Mouse (Mus musculus) v-Abl transformed pro-B cells (cell line): ENCODE data around the gene Rac2.

Source experiments
- in situ Hi-C, 2 experiments: fragments of 400-800 bp; cut with MboI; formaldehyde crosslinking; loops; one replicate each; pipeline ENCODE4 v1.15.1; 2025; ENCODE audit not compliant: unreplicated experiment in 2 of 2

The Rac2 gene

DNA sequence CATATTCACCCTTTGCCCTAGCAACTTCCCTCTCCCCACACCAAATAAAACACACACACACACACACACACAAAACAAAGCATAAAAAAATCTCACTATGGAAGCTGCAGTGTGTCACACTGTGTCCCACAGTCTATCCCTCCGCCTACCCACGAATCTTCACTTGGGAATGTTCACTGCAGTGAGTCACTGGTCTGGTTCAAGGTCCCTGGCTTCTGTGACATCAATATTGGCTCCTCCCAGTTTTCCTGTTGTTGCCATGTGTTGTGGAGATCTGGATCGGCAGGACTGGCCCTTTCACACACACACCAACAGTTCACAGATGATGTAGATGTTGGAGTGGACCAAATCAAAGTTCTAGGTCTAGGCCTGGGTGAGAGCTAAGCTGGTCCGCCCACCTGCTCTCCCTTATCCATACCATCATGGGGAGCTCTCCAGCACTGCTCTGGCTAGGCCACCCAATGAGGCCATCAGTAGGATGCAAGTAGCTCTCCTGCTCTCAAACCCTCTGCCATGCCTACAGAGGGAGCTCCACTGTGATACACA is 23.3 kb downstream of the Rac2 start:
- in situ Hi-C loops: no loop called here

DNA sequence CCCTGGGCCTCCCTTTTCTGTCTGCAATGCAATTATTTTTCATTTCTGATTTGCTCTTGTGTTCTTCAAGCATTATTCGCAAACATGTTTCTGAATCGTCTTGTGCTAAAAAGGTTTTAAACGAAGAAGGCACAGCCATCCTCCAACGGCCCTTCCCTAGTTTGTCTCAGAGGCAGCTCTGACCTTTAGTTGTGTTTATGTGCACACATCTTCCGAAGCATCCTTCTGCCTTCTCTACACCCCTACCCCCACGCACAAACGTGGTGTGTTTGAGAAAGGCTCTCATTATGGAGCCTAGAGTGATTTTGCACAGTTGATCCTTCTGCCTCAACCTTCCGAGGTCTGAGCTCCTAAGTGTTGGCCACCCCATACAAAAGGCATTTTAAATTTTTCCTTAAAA is 23.9 kb downstream of the Rac2 start:
- in situ Hi-C loops: no loop called here

DNA sequence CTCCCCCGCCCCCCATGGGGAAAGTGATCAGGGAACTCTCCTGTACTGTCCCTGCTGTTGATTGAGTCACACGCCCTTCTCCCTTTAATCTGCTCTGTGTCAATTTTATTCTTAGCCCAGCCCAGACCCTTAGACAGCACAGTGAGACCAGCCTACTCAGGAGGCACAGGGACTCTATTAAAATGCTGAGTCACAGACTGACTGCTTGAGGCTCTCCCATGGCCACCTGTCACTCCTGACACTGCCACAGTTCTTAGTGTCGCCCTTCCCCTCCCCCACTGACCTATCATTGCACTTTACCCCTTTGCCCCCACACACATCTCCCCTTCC is 24.3 kb downstream of the Rac2 start:
- in situ Hi-C loops: no loop called here

DNA sequence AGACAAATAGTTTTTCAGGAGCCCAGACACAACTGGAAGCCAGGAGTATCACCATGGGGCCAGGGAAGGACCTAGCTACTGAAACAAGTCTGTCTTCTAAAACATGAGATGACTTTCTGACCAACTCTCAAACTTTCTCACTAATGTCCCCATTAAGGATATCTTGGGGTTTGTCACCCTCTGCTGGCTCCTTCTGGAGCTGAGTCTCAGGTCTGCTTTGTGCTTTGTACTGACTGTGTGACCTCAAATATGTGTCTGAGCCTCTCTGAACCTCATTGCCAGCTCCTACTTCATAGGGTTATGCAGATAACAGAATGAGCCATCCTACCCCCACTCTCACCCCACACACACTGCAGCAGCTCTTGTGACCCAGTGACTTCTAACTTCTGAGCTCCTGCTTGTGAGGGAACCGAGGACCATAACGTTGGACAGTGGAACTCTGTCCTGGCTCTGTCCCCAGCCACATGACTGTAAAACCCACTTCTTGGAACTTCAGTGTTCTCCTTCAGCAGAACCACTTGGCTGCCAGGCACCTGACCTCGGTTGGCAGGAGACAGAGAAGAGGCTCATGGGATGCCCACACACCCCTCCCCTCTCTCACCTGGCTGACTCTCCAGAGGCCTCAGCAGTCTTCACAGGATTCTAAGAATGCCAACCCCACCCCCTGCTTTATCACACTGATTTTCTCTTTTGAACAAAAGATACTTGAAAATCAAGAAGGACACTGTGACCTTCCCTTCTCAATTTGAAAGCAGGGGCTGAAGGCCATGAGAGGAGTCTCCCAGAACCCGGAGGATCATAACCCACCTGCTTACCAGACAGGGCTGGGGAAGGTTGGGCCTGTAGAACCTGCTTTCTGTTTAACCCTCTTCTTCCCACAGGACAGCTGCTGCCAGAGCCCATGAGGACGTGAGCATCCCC is 24.9 kb downstream of the Rac2 start:
- in situ Hi-C loops: no loop called here

DNA sequence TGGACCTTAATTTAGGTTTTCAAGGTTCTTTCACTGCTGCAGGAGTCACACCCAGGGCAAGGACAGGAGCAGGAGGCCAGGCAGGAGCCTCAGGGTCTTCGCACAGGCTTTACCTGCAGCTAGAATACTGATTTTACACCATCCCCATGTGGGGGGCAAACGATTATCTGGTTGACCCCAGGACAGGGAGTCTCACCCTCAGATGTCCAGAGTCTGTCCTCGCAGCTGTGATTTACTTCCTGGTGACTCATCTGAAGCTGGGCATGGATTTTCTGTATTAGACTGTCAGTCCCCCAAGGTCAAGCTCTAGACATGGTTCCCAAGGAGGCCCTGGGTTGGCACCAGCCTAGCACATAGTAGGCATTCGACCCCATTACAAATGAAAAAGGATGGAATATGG is 26.5 kb downstream of the Rac2 start:
- in situ Hi-C loops: no loop called here

DNA sequence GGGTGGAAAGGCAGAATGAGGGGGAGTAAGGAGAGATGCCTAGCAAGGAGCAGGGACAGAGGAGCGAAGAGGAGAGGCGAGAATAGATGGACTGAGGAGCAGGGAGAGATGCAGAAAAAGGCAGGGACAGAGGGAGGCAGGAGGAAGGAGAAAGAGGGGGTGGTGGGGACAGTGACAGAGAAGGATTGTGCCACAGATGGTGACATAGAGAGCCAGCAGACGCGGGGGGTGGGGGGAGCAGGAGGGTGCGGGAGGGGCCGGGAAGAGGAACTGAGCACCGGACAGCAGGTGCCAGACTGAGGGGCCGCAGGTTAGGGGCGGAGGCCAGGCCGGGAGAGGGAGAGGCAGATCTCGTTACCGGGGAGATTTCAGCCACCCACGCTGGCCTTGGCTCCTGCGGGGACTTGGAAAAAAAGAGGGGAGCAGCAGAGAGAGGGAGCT is 28.0 kb downstream of the Rac2 start, which contains the start of gene Sstr3:
Gene Sstr3, minus strand, starts transcription at position 125 of the 441 bp plus-strand sequence.
- in situ Hi-C loops: no loop called here

DNA sequence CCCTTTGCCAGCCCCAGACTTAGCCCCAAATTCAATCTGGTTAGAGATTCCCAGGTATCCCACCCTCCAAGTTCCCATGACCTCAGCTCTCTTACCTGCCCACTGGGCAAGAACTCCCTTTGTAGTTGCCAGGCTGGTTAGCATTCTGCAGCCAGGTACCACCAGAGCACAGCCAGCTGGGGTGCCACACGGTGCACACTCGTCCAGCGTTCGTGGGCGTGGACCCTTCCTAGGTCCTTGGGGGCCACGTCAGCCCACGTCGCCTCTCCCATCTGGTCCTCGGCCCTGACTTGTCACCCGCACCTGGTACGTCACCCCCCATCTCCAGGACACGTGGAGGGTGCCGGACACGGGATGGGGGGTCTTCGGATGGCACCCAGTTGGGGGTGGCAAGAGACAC is 28.5 kb downstream of the Rac2 start:
- in situ Hi-C loops: no loop called here

DNA sequence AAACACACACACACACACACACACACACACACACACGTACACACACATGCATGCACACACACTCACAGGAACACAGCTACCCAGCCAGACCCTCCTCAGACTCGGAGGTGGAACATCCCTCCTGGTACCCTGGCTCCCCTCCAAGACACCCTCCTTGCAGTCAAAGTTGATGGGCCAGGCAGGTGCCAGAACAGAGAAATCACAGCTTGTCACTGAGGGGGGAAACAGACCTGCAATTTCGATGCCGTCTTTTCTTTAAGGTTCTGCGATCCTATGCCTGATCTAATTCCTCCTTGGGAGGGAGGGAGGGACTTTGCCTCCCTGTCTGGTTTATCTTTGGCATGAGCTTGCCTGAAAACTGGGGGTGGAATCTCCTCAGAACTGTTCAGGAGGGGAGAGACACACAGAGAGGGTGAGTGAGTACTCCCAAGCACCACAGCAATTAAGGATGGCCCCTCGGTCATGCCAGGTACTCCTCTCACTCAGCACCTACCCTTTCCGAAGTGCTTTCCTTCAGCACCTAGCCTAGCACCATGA is 29.7 kb downstream of the Rac2 start:
- in situ Hi-C loops: no loop called here

DNA sequence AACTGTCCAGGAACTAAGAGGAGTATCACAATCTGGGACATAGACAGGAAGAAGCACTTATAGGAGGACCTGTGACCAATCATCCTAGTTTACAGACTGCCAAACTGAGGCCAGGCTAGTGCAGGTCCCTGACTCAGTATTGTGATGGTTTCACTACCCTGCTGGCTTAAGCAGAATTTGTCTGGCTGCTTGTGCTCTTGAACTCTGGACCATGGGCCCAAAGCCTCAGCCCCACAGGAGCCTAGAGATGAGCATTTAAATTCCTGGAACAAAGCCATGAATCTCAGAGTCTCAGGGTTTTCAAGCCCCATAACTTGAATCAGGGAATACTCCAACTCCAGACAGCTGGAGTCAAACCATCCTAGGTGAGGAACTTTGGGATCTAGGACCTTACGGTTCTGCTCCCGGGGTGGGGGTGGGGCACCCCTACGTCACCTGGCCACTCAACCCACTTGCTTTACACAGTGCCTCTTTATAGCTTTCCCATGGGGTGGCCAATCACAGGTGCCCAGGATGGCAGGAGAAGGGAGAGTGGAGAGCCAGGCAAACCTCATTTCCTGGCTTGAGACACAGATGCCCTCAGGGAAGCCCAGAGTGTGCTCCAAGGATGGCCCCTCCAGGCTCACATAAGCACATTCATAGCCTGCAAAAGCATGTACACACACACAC is 30.4 kb downstream of the Rac2 start:
- in situ Hi-C loops: no loop called here

DNA sequence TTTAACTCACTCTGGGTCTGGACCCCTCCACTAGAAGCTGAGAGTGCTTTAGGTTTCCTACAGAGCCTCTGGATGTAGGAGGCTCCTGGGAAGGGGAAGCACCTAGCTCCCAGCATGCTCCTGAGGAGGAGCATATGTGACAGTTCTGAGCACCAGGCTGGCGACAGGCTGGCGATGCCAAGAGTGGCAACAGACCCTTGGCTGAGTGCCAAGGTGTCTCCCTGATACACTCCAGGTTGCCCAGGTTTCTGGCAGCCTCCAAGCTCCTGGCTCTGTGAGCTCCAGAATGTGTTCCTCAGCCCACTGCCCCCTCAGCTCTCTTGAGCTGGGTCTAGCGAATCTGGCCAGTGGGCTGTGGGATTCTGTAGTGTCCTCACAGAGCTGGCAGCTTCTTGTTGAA is 31.0 kb downstream of the Rac2 start:
- in situ Hi-C loops: no loop called here

DNA sequence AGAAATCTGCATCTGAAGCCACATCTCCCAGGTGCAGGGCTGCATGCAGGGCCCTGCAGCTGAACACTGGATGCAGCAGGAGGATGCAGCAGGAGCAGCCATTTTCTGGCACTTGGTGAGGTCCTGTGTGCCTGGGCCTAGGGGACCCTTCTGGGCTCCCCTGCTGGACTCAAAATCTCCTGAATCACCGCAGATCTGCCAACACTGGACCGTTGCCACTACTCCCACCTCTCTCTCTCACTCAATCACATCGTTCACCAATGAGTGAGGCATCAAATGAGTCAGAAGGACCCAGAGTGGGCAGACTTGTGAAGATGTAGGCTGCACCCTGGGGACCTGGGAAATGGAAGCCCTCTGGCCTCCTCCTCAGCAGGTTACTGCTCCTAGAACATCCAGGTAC is 31.5 kb downstream of the Rac2 start:
- in situ Hi-C loops: no loop called here

DNA sequence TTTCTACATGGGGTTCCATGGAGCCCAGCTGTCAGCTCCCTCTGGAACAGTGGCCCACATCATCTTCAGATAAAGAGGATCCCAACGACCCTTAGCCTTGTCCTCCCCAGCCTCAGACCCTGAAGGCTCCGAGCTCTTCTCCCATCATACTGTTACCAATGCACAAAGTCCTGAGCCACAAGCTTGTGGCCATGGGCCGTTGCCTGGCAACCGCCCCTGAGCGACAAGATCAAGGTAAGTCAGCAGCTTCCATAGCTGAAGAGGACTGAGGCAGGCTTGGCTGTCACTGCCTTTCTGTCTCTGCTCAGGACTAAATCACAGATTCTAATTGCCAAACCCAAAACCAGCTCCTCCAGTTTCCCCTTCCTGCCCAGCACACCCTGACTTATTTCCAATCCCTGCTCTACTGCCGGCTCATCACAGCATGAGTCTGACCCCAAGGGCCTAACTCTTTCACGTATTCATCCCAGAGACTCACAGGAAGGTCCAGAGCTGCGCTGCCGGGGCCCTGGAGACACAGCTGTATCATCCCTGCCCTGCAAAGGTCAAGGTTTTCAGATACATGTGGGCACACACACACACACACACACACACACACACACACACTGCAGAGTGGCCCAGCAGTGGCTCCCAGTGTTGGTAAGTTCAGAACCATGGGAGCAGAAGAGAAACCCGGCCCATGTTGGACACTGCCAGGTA is 36.7 kb downstream of the Rac2 start:
- in situ Hi-C loops: loop anchor here (5.0 to 10.0 kb wide), 5 partner anchors 41 to 561 kb away; partner anchors contain the start of gene Eif3d (in 1 of the 2)

DNA sequence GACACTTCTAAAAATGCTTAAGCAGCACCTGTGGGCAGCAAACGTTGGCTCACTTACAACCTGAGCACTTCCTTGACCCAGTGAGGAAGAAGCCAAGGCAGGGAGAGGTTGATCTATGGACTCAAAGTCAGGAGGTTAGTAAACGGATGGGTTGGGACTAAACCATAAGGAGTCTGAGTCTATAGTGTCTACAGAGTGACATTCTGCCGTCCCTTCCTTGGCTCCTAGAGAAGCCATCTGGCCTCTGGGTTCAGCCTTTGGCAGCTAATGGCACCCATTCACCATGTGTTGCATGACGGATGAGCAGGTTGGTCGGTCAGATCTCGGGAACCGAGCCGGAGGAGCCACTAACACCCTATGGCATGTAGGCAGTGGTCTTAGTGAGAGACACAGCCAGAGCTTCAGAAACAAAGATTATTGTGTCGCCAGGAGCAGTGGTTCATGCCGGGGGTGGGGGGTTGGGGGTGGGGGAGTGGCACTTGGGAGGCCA is 39.2 kb downstream of the Rac2 start:
- in situ Hi-C loops: loop anchor here (5.0 to 10.0 kb wide), 5 partner anchors 86 to 559 kb away; partner anchors contain the start of gene Eif3d (in 1 of the 2)

DNA sequence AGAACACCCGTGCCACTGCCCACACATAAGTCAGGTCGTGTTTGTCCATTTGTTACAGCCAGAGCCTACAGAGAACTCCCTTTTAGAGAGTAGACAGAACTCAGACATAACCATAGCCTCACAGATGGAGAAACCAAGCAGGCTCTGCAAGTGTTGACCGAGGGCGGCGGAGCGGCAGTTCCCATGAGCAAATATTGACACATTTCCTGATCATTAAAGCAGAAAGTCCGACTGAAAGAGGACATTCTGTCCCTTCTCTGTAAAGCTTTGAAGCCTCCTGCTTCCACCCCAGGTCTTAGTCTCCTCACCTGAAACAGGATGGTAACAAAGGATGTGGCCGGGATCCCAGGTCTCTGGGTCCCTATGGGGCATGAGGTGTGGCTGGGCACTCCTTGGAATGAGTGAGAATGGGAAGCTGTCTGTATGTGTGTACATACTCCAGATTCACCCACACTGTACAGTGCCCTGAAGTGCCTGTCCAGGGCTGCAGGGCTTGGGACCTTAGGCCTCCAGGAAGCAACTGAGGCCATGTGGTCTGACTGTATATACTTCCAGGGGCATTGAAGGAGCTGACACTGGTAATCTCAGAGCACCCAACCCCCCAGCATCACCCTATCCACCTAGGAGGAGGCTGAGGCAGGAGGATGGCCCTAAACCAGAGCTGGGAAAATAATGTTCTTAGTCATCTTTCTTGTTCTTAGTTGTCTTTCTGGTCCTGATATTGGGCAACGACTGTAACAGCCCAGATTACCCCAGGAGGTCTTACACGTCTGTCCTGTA is 39.8 kb downstream of the Rac2 start:
- in situ Hi-C loops: loop anchor here (5.0 to 10.0 kb wide), 5 partner anchors 85 to 558 kb away; partner anchors contain the start of gene Eif3d (in 1 of the 2)

DNA sequence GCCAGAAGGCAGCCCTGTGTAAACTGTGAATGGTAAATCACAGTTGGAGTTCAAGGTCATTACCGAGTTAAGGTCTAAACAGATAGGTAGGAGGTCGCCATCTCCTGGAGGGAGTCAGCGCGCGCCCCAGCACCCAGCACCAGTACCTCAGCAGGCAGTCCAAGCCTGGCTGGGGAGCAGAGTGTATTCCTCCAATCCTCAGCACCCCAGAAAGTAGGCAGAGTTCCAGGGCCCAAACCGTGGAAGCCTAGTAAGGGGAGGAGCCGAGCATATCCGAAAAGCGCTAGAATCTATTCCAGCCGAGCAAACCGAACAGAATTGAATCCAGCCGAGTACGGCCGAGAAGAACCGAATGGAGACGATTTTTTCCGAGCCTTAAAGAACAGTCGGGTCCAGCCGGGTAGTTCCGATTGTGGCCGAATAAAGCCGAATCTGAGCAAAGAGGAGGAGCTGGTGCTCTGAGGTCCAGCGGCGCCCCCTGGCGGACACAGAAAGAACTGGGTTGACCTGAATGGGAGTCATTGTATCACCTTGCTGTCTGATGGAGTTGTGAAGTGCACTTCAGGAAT is 40.6 kb downstream of the Rac2 start:
- in situ Hi-C loops: loop anchor here (5.0 to 10.0 kb wide), 5 partner anchors 85 to 557 kb away; partner anchors contain the start of gene Eif3d (in 1 of the 2)

DNA sequence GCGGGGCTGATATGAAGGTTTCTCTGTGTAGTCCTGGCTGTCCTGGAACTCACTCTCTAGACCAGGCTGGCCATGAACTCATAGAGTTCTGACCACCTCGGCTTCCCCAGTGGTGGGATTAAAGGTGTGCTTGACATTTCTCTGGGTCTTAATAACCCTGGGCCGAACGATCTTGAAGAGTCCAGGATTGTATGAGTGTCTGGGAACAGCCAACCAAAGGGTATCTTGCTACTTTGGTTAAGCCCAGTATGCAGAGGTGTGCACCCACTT is 41.2 kb downstream of the Rac2 start:
- in situ Hi-C loops: loop anchor here (5.0 to 10.0 kb wide), 5 partner anchors 84 to 557 kb away; partner anchors contain the start of gene Eif3d (in 1 of the 2)

DNA sequence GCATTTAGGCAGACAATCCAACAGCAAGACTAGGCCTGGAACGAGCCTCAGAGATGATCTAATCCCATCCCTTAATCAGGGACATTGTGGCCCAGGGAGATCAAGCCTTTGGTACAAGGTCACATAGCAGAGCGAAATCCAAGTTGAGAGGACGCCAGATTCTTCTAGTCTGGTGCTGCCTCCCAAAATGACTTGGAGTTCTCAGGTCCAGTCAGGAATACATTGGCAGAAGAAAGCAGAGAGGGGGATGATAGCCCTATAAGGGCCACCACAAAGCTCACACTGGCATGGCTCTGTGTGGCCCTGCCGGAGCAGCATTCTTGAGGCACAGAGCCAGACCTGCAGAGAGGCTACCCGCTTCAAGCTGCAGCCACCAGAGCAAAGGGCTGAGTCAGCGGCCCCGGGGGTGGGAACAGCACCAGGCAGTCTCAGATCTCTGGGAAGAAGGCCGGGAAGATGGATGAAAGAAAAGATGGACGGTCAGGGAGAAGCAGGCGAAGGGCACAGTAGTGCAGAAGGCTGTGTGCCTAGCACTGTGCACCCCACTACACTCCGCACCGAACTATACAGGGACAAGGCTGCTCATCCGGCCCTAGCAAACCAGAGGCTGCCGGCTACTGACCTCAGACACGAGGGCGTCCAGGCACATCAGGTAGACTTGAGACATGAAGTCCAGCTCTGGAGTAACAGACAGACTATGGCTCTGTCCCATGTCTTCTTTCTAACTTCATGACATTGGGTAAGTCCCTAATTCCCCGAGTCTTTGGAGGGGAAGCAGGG is 41.7 kb downstream of the Rac2 start, which contains the start of gene C1qtnf6:
Gene C1qtnf6, minus strand, starts transcription at position 746 of the 780 bp plus-strand sequence.
- in situ Hi-C loops: loop anchor here (5.0 to 10.0 kb wide), 5 partner anchors 84 to 556 kb away; partner anchors contain the start of gene Eif3d (in 1 of the 2)

DNA sequence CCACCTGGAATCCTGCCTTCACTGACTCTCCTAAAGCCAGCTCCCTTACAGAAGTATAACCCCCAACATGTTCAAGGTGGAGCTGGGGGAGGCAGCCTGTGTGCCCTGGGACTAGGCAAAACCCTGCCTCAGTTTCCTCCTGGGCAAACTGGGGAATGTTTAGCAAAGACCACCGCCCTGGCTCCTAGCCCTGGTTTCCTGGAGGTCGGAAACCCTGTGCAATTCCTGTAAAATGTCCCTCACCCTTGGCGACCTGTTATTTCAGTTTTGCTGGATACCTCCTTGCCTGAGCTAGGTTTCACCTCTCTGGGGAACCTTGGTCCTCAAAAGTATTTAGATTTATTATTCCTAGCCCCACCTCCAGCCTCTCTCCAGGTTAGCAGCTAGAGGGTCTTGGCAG is 42.4 kb downstream of the Rac2 start:
- in situ Hi-C loops: loop anchor here (5.0 to 10.0 kb wide), 5 partner anchors 83 to 555 kb away; partner anchors contain the start of gene Eif3d (in 1 of the 2)
